Mouse (Mus musculus): ENCODE results near the gene Dock1.
A peak's percentile ranks its signal among the peaks of the same experiment; 100 is the strongest.

GRCm38 (mm10) chr7:134711576-134711975, 41.1 kb downstream of the Dock1 start:
- peak; percentile 56 for TF ChIP-seq CTCF (IDR thresholded peaks at IDR 0.05)
- no peak for TF ChIP-seq EP300 (IDR thresholded peaks at IDR 0.05)

Data from lung, postnatal 0 days (tissue).